Mouse (Mus musculus) left cerebral cortex, adult 2 months (tissue): ENCODE results near the gene Ak2. TPM values are rescaled to one million over a fixed set of nuclear protein-coding genes. Genes with fewer than 3 reads are reported as not detected.
A peak's percentile ranks its signal among the peaks of the same experiment; 100 is the strongest.

Source experiments
- DNase-seq, 2 experiments: peaks; one replicate each; pipeline ENCODE4 v3.0.0; 2021 to 2022; ENCODE audit warnings: low spot score in 2 of 2, mixed read lengths in 1 of 2; ENCODE audit errors: extremely low spot score in 1 of 2
- H3K27ac ChIP-seq: fragments of 200-600 bp; 2 replicates; pipeline ENCODE4 v1.8.1; 2022
- H3K4me3 ChIP-seq: fragments of 200-600 bp; 2 replicates; pipeline ENCODE4 v1.8.1; 2022
- CTCF ChIP-seq: fragments of 200-600 bp; IDR thresholded peaks from 2 replicates; pipeline ENCODE4 v1.8.1; 2022; ENCODE audit warnings: antibody characterized with exemption, mild to moderate bottlenecking, moderate library complexity
- intact Hi-C: fragments of 180-260 bp; cut with DNase I; formaldehyde crosslinking; loops from one replicate; pipeline ENCODE4 v1.15.1; 2025
- total RNA-seq, 2 experiments: library from RNA; stranded (reverse); gene quantifications; 2 replicates each; pipeline ENCODE4 v1.2.3; 2021

The Ak2 gene
- total RNA-seq, 2 experiments from 2014 or later = 25.7 to 30.4 TPM

DNA sequence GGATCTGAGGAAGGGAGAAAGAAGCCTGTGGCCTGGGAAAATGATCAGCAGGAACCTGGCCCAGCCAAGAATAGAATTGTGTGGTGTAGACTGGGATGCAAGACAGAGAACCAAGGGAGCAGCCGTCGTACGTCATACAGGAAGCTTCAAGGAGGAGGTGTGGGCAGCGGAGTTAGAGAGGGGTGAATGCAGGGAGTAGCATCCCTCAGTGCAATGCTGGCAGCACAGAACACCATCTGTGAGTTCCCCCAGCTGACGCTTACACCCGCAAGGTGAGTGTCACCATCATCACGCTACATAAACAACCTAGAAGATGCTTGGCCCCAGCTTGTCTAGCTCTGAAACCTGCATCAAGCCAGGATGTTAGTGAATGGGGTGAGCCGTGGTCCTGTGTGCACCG lies 28.0 kb downstream of the Ak2 start:
- peak in 1 of 2 experiments; percentile 49 for DNase-seq
- Histone ChIP-seq H3K4me3 (no peak overlapping the region), H3K27ac (no peak overlapping the region)
- TF ChIP-seq CTCF = no peak
- intact Hi-C loops = no loop called here

DNA sequence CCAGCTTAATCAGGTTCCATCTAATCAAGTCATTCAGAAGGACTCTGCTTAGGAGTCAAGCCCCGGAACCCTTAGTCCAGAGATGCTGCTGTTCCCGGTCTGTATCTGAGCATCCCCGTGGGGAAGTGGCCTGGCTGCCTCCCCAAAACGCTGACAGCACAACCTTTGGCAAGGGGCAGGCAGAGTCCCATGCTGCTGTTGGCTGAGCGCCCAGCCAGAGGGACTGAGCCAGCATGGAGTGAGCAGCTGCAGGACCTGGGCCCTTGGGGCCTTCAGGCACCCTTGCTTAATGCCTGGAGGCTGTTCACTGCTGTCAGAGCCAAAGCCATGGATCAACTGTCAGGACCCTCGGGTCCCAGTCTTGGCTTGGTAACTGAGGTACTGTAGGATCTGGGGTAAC lies 28.7 kb downstream of the Ak2 start:
- no peak for TF ChIP-seq CTCF
- no peak overlapping the region for H3K27ac ChIP-seq
- intact Hi-C loops = no loop called here
- no peak overlapping the region for H3K4me3 ChIP-seq
- DNase-seq = peak; percentile 68 to 71

DNA sequence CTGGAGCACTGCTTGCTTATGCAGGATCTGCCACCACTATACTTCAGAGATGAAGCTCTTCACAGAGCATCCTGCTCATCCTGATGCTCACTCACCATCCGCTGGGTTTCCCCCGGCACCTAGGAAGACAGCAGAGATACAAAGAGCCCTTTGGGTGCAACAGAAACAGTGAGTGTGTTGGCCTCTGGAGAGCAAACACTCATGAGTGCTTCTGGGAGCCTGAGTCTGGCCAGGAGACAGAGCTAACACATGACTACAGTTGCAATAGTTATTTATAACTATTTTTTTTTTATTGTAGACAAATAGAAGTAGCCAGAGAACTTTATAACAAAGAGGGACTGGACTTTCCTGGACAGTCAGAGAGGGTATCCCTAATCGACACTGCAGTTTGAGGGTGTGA lies 29.7 kb downstream of the Ak2 start:
- intact Hi-C loops = no loop called here
- H3K27ac ChIP-seq = no peak overlapping the region
- DNase-seq = no peak
- TF ChIP-seq CTCF = no peak
- H3K4me3 ChIP-seq = no peak overlapping the region

GRCm38 (mm10) chr4:129021886-129022285 lies 30.1 kb downstream of the Ak2 start:
- intact Hi-C loops = no loop called here
- Histone ChIP-seq H3K27ac (no peak overlapping the region), H3K4me3 (no peak overlapping the region)
- DNase-seq = no peak
- TF ChIP-seq CTCF = no peak

GRCm38 (mm10) chr4:129023884-129024283 lies 32.1 kb downstream of the Ak2 start:
- DNase-seq = no peak
- TF ChIP-seq CTCF = no peak
- no peak overlapping the region for H3K4me3 ChIP-seq
- intact Hi-C loops = no loop called here
- H3K27ac ChIP-seq = no peak overlapping the region

GRCm38 (mm10) chr4:129024775-129025174 lies 33.0 kb downstream of the Ak2 start:
- Histone ChIP-seq H3K27ac (no peak overlapping the region), H3K4me3 (no peak overlapping the region)
- no peak for TF ChIP-seq CTCF
- intact Hi-C loops = no loop called here
- no peak for DNase-seq

GRCm38 (mm10) chr4:129025707-129026106 lies 33.9 kb downstream of the Ak2 start:
- intact Hi-C loops = no loop called here
- Histone ChIP-seq H3K27ac (no peak overlapping the region), H3K4me3 (no peak overlapping the region)
- no peak for TF ChIP-seq CTCF
- DNase-seq = no peak

GRCm38 (mm10) chr4:129030746-129031145 lies 39.0 kb downstream of the Ak2 start:
- no peak overlapping the region for H3K4me3 ChIP-seq

GRCm38 (mm10) chr4:129031408-129031965 lies 39.7 kb downstream of the Ak2 start:
- intact Hi-C loops = no loop called here
- Histone ChIP-seq H3K4me3 (no peak overlapping the region), H3K27ac (no peak overlapping the region)
- TF ChIP-seq CTCF = no peak
- no peak for DNase-seq

More at GRCm38 (mm10) chr4:129030746-129031145, 39.0 kb downstream of the Ak2 start:
- intact Hi-C loops = no loop called here
- no peak for TF ChIP-seq CTCF
- no peak for DNase-seq
- H3K27ac ChIP-seq = no peak overlapping the region

GRCm38 (mm10) chr4:129032133-129032962 lies 40.6 kb downstream of the Ak2 start:
- no peak overlapping the region for H3K4me3 ChIP-seq
- intact Hi-C loops = no loop called here
- no peak overlapping the region for H3K27ac ChIP-seq
- DNase-seq = no peak
- TF ChIP-seq CTCF = no peak

- peak in 1 of 2 experiments; percentile 61 for DNase-seq
- no peak overlapping the region for H3K4me3 ChIP-seq
- no peak overlapping the region for H3K27ac ChIP-seq
- intact Hi-C loops = no loop called here
- TF ChIP-seq CTCF = no peak
These were observed 41.5 kb downstream of the Ak2 start for GRCm38 (mm10) chr4:129032963-129033951.

GRCm38 (mm10) chr4:129034224-129034623 lies 42.5 kb downstream of the Ak2 start:
- TF ChIP-seq CTCF = no peak
- intact Hi-C loops = no loop called here
- Histone ChIP-seq H3K4me3 (no peak overlapping the region), H3K27ac (no peak overlapping the region)
- no peak for DNase-seq
